Comparison of ENCODE assay signal across 22 mouse cellular contexts in genomic region chr14:21773946-21774345, GRCm38 (mm10). TPM values are rescaled to one million over a fixed set of nuclear protein-coding genes. Genes with fewer than 3 reads are reported as not detected.
"Had no signal": no experiment of that assay in that cellular context is flagged by ENCODE, and none has a peak within 500 bp of the region (broad histone marks: within the 10 kb centered on the region; RNA-seq: fewer than 3 reads in every experiment).

No protein-coding gene starts in this region.

- H3K27ac ChIP-seq: lung, embryonic 15.5 days; macrophage; midbrain, embryonic 13.5 days; midbrain, embryonic 15.5 days; neural tube, embryonic 12.5 days had no signal

- H3K4me2 ChIP-seq: lung, embryonic 15.5 days; midbrain, embryonic 11.5 days; midbrain, embryonic 13.5 days; midbrain, embryonic 15.5 days; neural tube, embryonic 12.5 days had no signal

- ATAC-seq: lung, postnatal 0 days; midbrain, embryonic 13.5 days; midbrain, embryonic 15.5 days had no signal

- H3K4me3 ChIP-seq: lung, embryonic 15.5 days; megakaryocyte, embryonic 14.5 days; midbrain, embryonic 13.5 days; midbrain, embryonic 15.5 days; neural tube, embryonic 12.5 days had no signal

- H3K9ac ChIP-seq: lung, embryonic 15.5 days; midbrain, embryonic 13.5 days; midbrain, embryonic 15.5 days; neural tube, embryonic 12.5 days had no signal

- H3K9me3 ChIP-seq: lung, embryonic 15.5 days; megakaryocyte, embryonic 14.5 days; midbrain, embryonic 13.5 days; midbrain, embryonic 15.5 days; neural tube, embryonic 12.5 days had no signal

- H3K27me3 ChIP-seq: lung, embryonic 15.5 days; megakaryocyte, embryonic 14.5 days; midbrain, embryonic 13.5 days; midbrain, embryonic 15.5 days; neural tube, embryonic 12.5 days had no signal

- H3K4me1 ChIP-seq: lung, embryonic 15.5 days; midbrain, embryonic 15.5 days; neural tube, embryonic 12.5 days had no signal

- DNase-seq: lung, adult 2 months; lung, postnatal 14 days; lung, postnatal 36 days; right cerebral cortex, postnatal 14 days; spleen, adult 18-20 months; thymus, adult 18-20 months; thymus, postnatal 14 days; thymus, postnatal 36 days had no signal

RNA-seq across cellular contexts. Expression of gene Dusp13, which starts 23.0 kb away (rescaled TPM):
- total RNA-seq: megakaryocyte progenitor cell, adult 5-6 weeks; midbrain, postnatal 0 days; monocyte, adult 5-6 weeks; neutrophil, adult 5-6 weeks had no signal
- polyA plus RNA-seq: lung, embryonic 15.5 days; midbrain, embryonic 11.5 days; midbrain, embryonic 13.5 days; midbrain, embryonic 15.5 days; midbrain, postnatal 0 days; neural tube, embryonic 14.5 days; stomach, embryonic 14.5 days had no signal

RNA-seq across cellular contexts. Expression of gene Dupd1, which starts 59.6 kb away (rescaled TPM):
- total RNA-seq: megakaryocyte progenitor cell, adult 5-6 weeks; monocyte, adult 5-6 weeks; neutrophil, adult 5-6 weeks had no signal
- polyA plus RNA-seq: lung, embryonic 15.5 days; macrophage; midbrain, embryonic 11.5 days; midbrain, embryonic 15.5 days; neural tube, embryonic 12.5 days; stomach, embryonic 14.5 days had no signal
